Mouse (Mus musculus) hindbrain, embryonic 16.5 days (tissue): ENCODE measurements around the gene Isca1. TPM values are rescaled to one million over a fixed set of nuclear protein-coding genes. Genes with fewer than 3 reads are reported as not detected.
A peak's percentile ranks its signal among the peaks of the same experiment; 100 is the strongest.
"Not testable (repeated sequence)": the region's sequence is repeated elsewhere in the genome, so short reads cannot be mapped to it uniquely, and the experiment has no call there.

Source experiments
- ATAC-seq: fragments of 200-750 bp; cut with Nextera tagmentation; 2 replicates; pipeline ENCODE4 v1.8.0; 2017; ENCODE audit warnings: moderate TSS enrichment, moderate library complexity
- H3K27ac ChIP-seq: fragments of 300-500 bp; sonication (generic); 2 replicates; pipeline ENCODE4 v1.5.1; 2014; ENCODE audit warnings: low read depth, mild to moderate bottlenecking, control low read depth, low read length, moderate library complexity
- H3K27me3 ChIP-seq: fragments of 300-500 bp; sonication (generic); replicated peaks from 2 replicates; pipeline ENCODE4 v1.6.1; 2014; ENCODE audit warnings: low read length; ENCODE audit not compliant: control insufficient read depth, insufficient read depth
- H3K36me3 ChIP-seq: fragments of 300-500 bp; sonication (generic); 2 replicates; pipeline ENCODE4 v1.6.1; 2014; ENCODE audit warnings: mild to moderate bottlenecking, low read length, moderate library complexity, mixed read lengths; ENCODE audit not compliant: control insufficient read depth, insufficient read depth
- H3K4me1 ChIP-seq: fragments of 300-500 bp; sonication (generic); 2 replicates; pipeline ENCODE4 v1.6.1; 2014; ENCODE audit warnings: low read depth, low read length; ENCODE audit not compliant: control insufficient read depth, insufficient read depth
- H3K4me2 ChIP-seq: fragments of 300-500 bp; sonication (generic); 2 replicates; pipeline ENCODE4 v1.6.1; 2014; ENCODE audit warnings: mild to moderate bottlenecking, low read length, control low read depth, moderate library complexity
- H3K4me3 ChIP-seq: fragments of 300-500 bp; sonication (generic); 2 replicates; pipeline ENCODE4 v1.5.1; 2014; ENCODE audit warnings: mild to moderate bottlenecking, low read length, control low read depth, moderate library complexity
- H3K9ac ChIP-seq: fragments of 300-500 bp; sonication (generic); 2 replicates; pipeline ENCODE4 v1.6.1; 2014; ENCODE audit warnings: low read depth, mild to moderate bottlenecking, control low read depth, low read length, moderate library complexity
- H3K9me3 ChIP-seq: fragments of 300-500 bp; sonication (generic); 2 replicates; pipeline ENCODE4 v1.6.1; 2014; ENCODE audit warnings: mild to moderate bottlenecking, low read length, moderate library complexity; ENCODE audit not compliant: control insufficient read depth
- WGBS: fragments of 180-500 bp; shearing (Covaris S2); extraction: QIAGEN DNeasy Blood & Tissue Kit; methylation state at CpG from one replicate; pipeline ENCODE4 v1.1.7; 2014; 5-methylcytosine and 5-hydroxymethylcytosine counted together
- polyA plus RNA-seq: library from polyadenylated mRNA; unstranded; fragments of >200 nt; fragmentation: Nextera tagmentation; extraction: Ambion mirVana; gene quantifications from 2 replicates; pipeline ENCODE4 v1.2.1, GENCODE M21; 2015

Isca1 gene
- polyA plus RNA-seq, 1 experiment from 2014 or later: 168 TPM

DNA sequence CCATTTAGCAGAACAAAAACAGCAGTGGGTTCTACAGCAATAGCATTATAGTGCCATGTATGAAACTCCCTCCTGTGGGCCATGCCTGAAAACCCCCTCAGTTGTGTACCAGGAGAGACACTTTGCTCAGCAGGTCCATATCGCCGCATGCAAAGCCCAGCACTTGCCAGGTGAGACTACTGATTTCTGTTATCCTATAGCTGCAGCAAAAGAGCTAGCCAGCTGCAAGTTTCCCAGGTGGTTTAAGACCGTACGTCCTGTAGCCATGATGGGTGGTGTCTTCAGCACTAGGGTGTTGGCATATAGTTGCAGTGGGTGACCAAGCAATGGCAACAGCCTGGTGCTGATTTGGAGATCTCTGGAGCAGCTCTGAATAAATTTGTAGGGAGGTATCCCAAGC lies 30.2 kb downstream of the Isca1 start:
- Histone ChIP-seq H3K27ac (no peak overlapping the region), H3K27me3 (no peaks in the 10 kb centered on the region), H3K4me3 (no peak overlapping the region), H3K9me3 (no peaks in the 10 kb centered on the region), H3K9ac (no peak overlapping the region), H3K36me3 (no peaks in the 10 kb centered on the region), H3K4me1 (no peaks in the 10 kb centered on the region), H3K4me2 (no peak overlapping the region)
- no peak for ATAC-seq
- WGBS: 90% methylated on average over 4 of the region's 4 CpGs

DNA sequence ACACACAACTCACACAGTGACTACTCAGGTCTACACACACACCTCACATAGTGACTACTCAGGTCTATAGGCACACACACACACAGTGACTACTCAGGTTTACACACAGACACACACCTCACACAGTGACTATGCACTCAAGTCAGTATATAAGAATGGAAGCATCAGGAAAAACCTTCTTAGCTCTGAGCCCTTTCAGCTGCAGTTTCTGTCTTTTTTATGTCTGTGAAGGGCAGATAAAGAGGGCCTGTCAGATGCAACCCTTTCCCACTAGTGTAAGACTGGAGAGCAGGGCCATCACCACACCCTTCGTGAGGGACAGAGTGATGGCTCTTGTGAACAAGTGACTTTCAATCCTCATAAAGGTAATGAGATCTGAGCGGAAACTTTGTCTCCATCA lies 31.2 kb downstream of the Isca1 start:
- whole genome bisulfite sequencing: 83% methylated on average over 2 of the region's 2 CpGs

DNA sequence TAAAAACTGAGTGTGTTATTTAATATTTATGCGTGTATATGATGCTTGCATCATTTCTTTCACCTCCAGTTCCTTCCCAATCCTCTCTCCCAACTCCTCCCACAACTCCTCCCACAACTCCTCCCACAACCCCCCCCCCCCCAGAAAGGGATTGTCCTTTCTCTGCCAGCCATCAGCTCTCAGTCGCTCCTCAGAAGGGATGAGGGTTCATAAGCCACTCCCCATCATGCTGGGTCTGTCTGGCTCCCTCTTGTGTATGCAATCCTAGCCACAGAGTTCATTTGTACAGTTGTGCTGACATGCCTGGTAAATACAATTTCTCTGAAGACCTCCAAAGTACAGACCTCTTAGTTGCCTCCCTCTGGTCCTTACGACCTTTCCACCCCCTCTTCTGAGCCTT lies 34.4 kb downstream of the Isca1 start:
- H3K9me3 ChIP-seq: no peaks in the 10 kb centered on the region
- no peak overlapping the region for H3K4me3 ChIP-seq
- no peak overlapping the region for H3K9ac ChIP-seq
- no peaks in the 10 kb centered on the region for H3K36me3 ChIP-seq
- ATAC-seq: peak; percentile 73
- 27% methylated on average over 3 of the region's 3 CpGs for WGBS
- H3K27ac ChIP-seq: no peak overlapping the region
- no peaks in the 10 kb centered on the region; the same call in 1 of the 2 replicates for H3K27me3 ChIP-seq
- no peaks in the 10 kb centered on the region for H3K4me1 ChIP-seq
- H3K4me2 ChIP-seq: no peak overlapping the region

More for the DNA sequence above, 31.2 kb downstream of the Isca1 start:
- Histone ChIP-seq H3K4me1 (no peaks in the 10 kb centered on the region), H3K27me3 (no peaks in the 10 kb centered on the region), H3K36me3 (no peaks in the 10 kb centered on the region), H3K4me2 (no peak overlapping the region), H3K9ac (no peak overlapping the region), H3K4me3 (no peak overlapping the region), H3K9me3 (no peaks in the 10 kb centered on the region), H3K27ac (no peak overlapping the region)
- no peak for ATAC-seq

DNA sequence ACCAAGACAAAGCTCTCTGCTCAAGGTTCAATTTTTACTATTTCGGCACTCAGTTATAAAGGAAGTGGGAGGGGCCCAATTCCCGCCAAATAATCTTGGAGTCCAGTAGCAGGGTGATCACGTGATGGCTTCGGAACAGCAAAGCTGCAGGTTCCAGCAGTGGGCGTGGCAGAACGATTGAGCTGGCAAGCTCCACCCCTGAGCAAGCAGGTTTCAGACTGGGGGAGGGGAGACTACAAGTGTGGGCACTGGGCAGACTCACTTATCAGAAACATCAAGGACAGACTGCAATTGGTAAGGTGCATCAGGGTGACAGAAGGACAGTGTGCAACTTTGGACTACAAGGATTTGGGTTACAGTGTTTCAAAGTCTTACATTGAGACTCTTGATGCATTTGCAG lies 35.3 kb downstream of the Isca1 start:
- H3K4me3 ChIP-seq, H3K27me3 ChIP-seq, H3K27ac ChIP-seq, H3K36me3 ChIP-seq, H3K4me2 ChIP-seq, H3K9me3 ChIP-seq, H3K9ac ChIP-seq, ATAC-seq, H3K4me1 ChIP-seq: not testable (repeated sequence)
- 42% methylated on average over 6 of the region's 6 CpGs for WGBS

DNA sequence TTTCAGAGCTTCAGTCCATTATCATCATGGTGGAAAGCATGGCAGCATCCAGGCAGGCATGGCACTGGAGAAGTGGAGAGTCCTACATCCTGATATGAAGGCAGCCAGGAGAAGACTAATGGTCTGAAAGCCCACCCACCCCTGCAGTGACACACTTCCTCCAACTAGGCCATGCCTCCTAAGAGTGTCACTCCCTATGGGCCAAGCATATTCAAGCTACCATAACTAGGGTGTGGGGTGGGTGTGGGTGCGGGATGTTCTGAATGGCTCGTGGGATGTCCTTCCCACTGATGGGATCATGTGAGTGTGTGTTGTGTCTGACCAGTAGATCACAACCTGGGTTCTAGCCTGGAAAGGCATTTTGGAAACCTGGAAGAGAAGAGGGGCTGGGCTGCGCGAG lies 35.7 kb downstream of the Isca1 start:
- Histone ChIP-seq H3K4me1 (no peaks in the 10 kb centered on the region), H3K4me3 (no peak overlapping the region), H3K27me3 (no peaks in the 10 kb centered on the region; the same call in 1 of the 2 replicates), H3K27ac (no peak overlapping the region), H3K4me2 (no peak overlapping the region), H3K9ac (no peak overlapping the region), H3K36me3 (no peaks in the 10 kb centered on the region), H3K9me3 (no peaks in the 10 kb centered on the region)
- 93% methylated on average over 2 of the region's 4 CpGs for WGBS
- no peak for ATAC-seq

DNA sequence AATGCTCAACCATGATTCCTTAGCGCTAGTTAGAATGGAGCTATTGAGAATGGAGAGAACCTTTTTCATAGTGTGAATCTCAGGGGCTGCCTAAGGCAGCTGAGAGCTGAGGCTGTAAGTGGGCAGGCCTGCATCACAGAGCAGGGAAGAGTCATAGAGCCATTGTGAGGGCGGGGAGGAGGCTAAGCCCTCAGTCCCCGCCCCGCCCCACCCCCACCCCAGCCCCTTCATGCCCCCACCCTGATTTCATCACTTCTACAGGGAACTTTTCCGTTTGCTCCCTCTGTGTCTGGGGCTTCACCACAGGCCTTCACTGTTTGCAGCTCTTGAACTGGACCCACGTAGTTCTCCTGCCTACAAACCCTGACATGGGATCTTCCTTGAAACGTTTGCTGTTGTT lies 38.0 kb downstream of the Isca1 start, which contains the start of gene Spata31d1d:
TSS of gene Spata31d1d (minus strand) at position 101 of the 400 bp plus-strand sequence.
- no peaks in the 10 kb centered on the region for H3K4me1 ChIP-seq
- no peaks in the 10 kb centered on the region for H3K36me3 ChIP-seq
- no peak within 1 kb of the TSS for H3K4me3 ChIP-seq
- no peaks in the 10 kb centered on the region; the same call in 1 of the 2 replicates for H3K27me3 ChIP-seq
- H3K9ac ChIP-seq: no peak within 1 kb of the TSS
- WGBS: 50% methylated on average over 6 of the region's 7 CpGs
- no peak within 1 kb of the TSS for H3K4me2 ChIP-seq
- no peaks in the 10 kb centered on the region for H3K9me3 ChIP-seq
- no peak for ATAC-seq
- H3K27ac ChIP-seq: no peak within 1 kb of the TSS

DNA sequence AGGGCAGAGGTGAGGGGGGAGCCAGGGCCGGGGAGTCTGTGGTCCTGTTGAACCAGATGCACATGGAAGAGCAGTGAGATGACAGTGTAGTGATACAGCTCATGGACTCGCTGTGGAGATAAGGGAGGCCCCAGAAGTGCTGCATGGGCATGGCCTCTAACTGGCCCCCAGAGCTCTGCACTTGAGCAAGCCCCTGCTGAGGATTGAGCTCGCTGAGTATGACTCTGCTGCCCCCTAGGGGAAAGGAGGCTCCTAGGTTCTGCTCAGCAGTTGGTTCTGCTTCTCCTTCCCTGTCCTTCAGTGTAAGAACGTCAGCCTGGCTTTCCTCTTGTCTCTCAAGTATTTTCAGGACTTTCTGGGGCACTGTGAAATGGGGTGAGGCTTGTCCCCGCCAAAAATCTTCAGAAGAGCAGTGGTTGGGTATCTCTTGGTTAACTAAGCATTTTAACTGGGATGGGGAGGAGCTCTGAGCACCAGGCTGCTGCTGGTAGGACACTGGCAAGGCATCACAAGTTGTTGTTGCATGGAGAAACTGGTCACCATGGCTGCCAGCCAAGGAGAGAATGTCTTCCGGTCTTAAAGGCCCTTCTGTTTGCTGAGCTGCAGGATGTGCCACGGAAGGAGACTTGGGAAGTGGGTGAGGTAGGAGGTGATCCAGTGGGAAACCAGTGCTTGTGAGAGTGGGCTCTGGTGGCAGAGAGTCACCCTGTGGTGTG lies 41.1 kb downstream of the Isca1 start:
- H3K9me3 ChIP-seq: no peaks in the 10 kb centered on the region
- peak; percentile 90 for ATAC-seq
- no peak overlapping the region for H3K27ac ChIP-seq
- H3K36me3 ChIP-seq: no peaks in the 10 kb centered on the region
- peaks cover 2% of the 10 kb centered on the region; the same call in 1 of the 2 replicates for H3K4me1 ChIP-seq
- no peak overlapping the region for H3K9ac ChIP-seq
- no peak overlapping the region for H3K4me3 ChIP-seq
- H3K4me2 ChIP-seq: no peak overlapping the region
- no peaks in the 10 kb centered on the region; the same call in 1 of the 2 replicates for H3K27me3 ChIP-seq
- 28% methylated on average over 7 of the region's 7 CpGs for WGBS

DNA sequence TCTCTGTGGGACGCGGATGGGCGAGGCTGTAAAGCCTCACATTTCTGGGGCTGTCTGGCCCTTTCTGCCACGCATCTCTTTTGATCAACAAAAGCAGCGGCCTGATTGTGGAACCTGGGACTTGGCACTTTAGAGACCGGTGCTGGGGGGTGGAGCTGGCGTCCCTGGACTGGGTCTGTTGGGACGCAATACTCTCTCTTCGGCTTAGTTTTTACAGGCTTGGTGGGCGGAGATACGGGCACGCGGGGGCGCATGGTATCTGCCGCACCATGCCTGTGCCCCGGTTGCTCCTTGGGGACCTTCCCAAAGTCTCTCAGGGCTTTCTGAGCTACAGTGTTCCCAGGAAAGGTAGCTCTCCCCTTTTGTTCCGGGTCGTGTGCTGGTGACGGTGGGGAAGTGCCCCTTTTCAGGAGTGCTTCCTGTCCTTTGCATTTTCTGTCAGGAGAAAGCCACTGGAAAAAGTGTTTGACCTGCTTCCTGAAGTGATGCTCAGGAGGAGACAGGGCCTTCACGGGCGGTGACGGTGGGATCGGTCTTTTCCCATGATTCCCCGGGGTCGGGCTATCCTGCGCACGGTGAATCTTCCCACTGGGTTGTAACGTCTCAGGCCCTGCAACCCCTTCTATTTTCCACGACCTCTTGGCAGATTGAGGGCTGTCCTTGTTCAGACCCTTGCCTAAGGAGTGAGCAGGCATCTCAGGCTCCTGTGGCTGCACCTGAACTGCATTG lies 43.3 kb downstream of the Isca1 start:
- no peaks in the 10 kb centered on the region for H3K9me3 ChIP-seq
- H3K4me2 ChIP-seq: peak overlapping the region; percentile 49
- H3K27me3 ChIP-seq: no peaks in the 10 kb centered on the region; the same call in 1 of the 2 replicates
- 34% methylated on average over 29 of the region's 29 CpGs for WGBS
- ATAC-seq: no peak
- no peak overlapping the region for H3K27ac ChIP-seq
- peak overlapping the region; percentile 50; the same call in 1 of the 2 replicates for H3K9ac ChIP-seq
- H3K36me3 ChIP-seq: no peaks in the 10 kb centered on the region
- peaks cover 2% of the 10 kb centered on the region; the same call in 1 of the 2 replicates for H3K4me1 ChIP-seq
- peak overlapping the region; percentile 16 for H3K4me3 ChIP-seq

DNA sequence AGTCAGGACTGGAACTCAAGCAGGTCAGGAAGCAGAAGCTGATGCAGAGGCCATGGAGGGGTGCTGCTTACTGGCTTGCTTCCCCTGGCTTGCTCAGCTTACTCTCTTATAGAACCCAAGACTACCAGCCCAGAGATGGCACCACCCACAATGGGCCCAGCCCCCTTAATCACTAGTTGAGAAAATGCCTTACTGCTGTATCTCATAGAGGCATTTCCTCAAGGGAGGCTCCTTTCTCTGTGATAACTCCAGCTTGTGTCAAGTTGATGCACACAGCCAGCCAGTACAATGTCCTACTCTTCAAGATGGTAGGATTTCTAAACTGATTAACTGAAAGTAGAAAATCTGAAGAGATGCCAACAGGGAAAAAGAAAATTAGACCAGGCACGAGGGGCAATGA lies 47.5 kb downstream of the Isca1 start:
- not testable (repeated sequence) for H3K9ac ChIP-seq, H3K27ac ChIP-seq, H3K4me1 ChIP-seq, H3K36me3 ChIP-seq, H3K27me3 ChIP-seq, H3K9me3 ChIP-seq, H3K4me2 ChIP-seq, ATAC-seq, H3K4me3 ChIP-seq
- WGBS: 91% methylated on average over 1 of the region's 1 CpGs
